Mouse (Mus musculus) erythroblast, adult 5-6 weeks (primary cell): ENCODE data around the gene 2700081O15Rik. TPM values are rescaled to one million over a fixed set of nuclear protein-coding genes. Genes with fewer than 3 reads are reported as not detected.
"Not testable (repeated sequence)": the region's sequence is repeated elsewhere in the genome, so short reads cannot be mapped to it uniquely, and the experiment has no call there.

Experiments
- ATAC-seq: replicated peaks from 2 replicates; pipeline ENCODE4 v1.8.0; 2016; ENCODE audit warnings: moderate number of reproducible peaks, mild to moderate bottlenecking, moderate TSS enrichment, inconsistent platforms; ENCODE audit not compliant: poor library complexity, low FRiP score, severe bottlenecking
- total RNA-seq, 2 experiments: library from RNA; stranded (forward) in 1 of 2; stranded (reverse) in 1 of 2; fragments of 150-400 nt in 1 of 2; fragments of 200-764, 138-1000 nt in 1 of 2; gene quantifications; 2 replicates each; pipeline versions ENCODE4 v1.2.3 to v1.2.4; 2015 to 2017; ENCODE audit warnings: low replicate concordance in 2 of 2

The 2700081O15Rik gene
- total RNA-seq (2015; ENCODE audit: low replicate concordance): 0.21 TPM in 1 of 2 replicates, not detected in the other
- total RNA-seq (2017; ENCODE audit: low replicate concordance): 0.34 and 0.70 TPM in 2 replicates

- ATAC-seq: no peak
These were observed at the start of gene 2700081O15Rik for GRCm38 (mm10) chr19:7416834-7417735. Gene 2700081O15Rik, plus strand, starts transcription at chr19:7417625.

GRCm38 (mm10) chr19:7369469-7369868 lies 48.0 kb upstream of the 2700081O15Rik start:
- not testable (repeated sequence) for ATAC-seq

GRCm38 (mm10) chr19:7374491-7374890 lies 42.9 kb upstream of the 2700081O15Rik start:
- ATAC-seq: 0 out of 2 replicates have a peak, but pooled peaks have one; percentile 23

- ATAC-seq: no peak
These were observed 39.8 kb upstream of the 2700081O15Rik start for GRCm38 (mm10) chr19:7377639-7378038.

GRCm38 (mm10) chr19:7381906-7382247 lies 35.5 kb upstream of the 2700081O15Rik start:
- no peak for ATAC-seq

GRCm38 (mm10) chr19:7382248-7382902 lies 35.0 kb upstream of the 2700081O15Rik start:
- ATAC-seq: peak; percentile 51

- ATAC-seq: peak; percentile 98
These were observed 34.2 kb upstream of the 2700081O15Rik start, which contains the start of gene Spindoc for GRCm38 (mm10) chr19:7382903-7383865. Gene Spindoc, minus strand, starts transcription at chr19:7382994.

GRCm38 (mm10) chr19:7386042-7386441 lies 31.4 kb upstream of the 2700081O15Rik start:
- ATAC-seq: no peak

- no peak for ATAC-seq
These were observed 28.9 kb upstream of the 2700081O15Rik start for GRCm38 (mm10) chr19:7388488-7388887.

- ATAC-seq: 0 out of 2 replicates have a peak, but pooled peaks have one; percentile 45
These were observed 20.3 kb upstream of the 2700081O15Rik start for GRCm38 (mm10) chr19:7396867-7397826.

GRCm38 (mm10) chr19:7398898-7399297 lies 18.5 kb upstream of the 2700081O15Rik start:
- ATAC-seq: peak; percentile 66

- no peak for ATAC-seq
These were observed 16.8 kb upstream of the 2700081O15Rik start for GRCm38 (mm10) chr19:7400635-7401034.

- no peak for ATAC-seq
These were observed 12.7 kb upstream of the 2700081O15Rik start for GRCm38 (mm10) chr19:7404623-7405229.

GRCm38 (mm10) chr19:7412361-7412760 lies 5.1 kb upstream of the 2700081O15Rik start:
- 0 out of 2 replicates have a peak, but pooled peaks have one; percentile 6 for ATAC-seq

- ATAC-seq: no peak
These were observed 1.2 kb upstream of the 2700081O15Rik start for GRCm38 (mm10) chr19:7415916-7416833.

- ATAC-seq: 0 out of 2 replicates have a peak, but pooled peaks have one; percentile 54
These were observed 755 bp downstream of the 2700081O15Rik start for GRCm38 (mm10) chr19:7417911-7418849.
